Mouse (Mus musculus): ENCODE data around the gene Gnat3. TPM values are rescaled to one million over a fixed set of nuclear protein-coding genes. Genes with fewer than 3 reads are reported as not detected.
A peak's percentile ranks its signal among the peaks of the same experiment; 100 is the strongest.

The Gnat3 gene
- total RNA-seq, 2 experiments from 2014 or later: not detected

GRCm38 (mm10) chr5:18004824-18005611, 42.7 kb downstream of the Gnat3 start:
- DNase-seq (ENCODE audit: extremely low spot score in 1 of 2, low spot score in 1 of 2): no peak

- DNase-seq (ENCODE audit: extremely low spot score in 1 of 2, low spot score in 1 of 2): no peak
Measured at GRCm38 (mm10) chr5:18006157-18006556, 43.8 kb downstream of the Gnat3 start.

- DNase-seq (ENCODE audit: extremely low spot score in 1 of 2, low spot score in 1 of 2): no peak
Measured at GRCm38 (mm10) chr5:18007067-18007466, 44.7 kb downstream of the Gnat3 start.

GRCm38 (mm10) chr5:18010301-18010700, 48.0 kb downstream of the Gnat3 start:
- no peak for DNase-seq (ENCODE audit: extremely low spot score in 1 of 2, low spot score in 1 of 2)

GRCm38 (mm10) chr5:18013196-18013595, 50.8 kb downstream of the Gnat3 start:
- no peak for DNase-seq (ENCODE audit: extremely low spot score in 1 of 2, low spot score in 1 of 2)

DNA sequence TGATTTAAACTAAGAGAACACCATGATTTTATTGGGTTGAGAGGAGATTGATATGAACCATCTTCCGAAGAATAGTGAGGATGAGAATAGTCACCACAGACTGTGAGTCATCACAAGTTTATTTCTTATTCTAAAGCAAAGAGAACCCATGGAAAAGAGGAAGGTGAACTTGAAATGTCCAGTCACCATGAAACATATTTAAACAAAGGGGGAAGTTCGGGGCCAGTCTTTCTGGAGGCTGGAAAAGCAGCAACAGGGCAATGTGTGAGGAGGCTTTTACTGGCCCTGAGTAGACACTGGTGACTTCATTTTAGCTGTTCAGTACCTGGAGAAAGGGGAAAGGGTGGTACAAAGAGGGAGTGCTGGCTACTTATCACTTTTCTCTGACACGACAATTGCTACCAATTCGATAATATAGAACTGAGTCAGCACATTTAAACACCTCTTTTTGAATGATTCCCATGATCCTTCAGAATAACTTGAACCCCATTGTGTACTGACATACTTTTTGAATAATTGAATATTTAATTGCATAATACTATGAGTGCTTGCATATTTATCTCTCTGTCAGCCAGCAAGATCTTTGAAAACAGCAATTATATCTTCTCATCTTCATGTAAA, 52.0 kb downstream of the Gnat3 start:
- DNase-seq (ENCODE audit: extremely low spot score in 1 of 2, low spot score in 1 of 2): no peak

- peak in 1 of 2 experiments; percentile 35 for DNase-seq (ENCODE audit: extremely low spot score in 1 of 2, low spot score in 1 of 2)
Measured at GRCm38 (mm10) chr5:18023347-18023746, 61.0 kb downstream of the Gnat3 start.

DNA sequence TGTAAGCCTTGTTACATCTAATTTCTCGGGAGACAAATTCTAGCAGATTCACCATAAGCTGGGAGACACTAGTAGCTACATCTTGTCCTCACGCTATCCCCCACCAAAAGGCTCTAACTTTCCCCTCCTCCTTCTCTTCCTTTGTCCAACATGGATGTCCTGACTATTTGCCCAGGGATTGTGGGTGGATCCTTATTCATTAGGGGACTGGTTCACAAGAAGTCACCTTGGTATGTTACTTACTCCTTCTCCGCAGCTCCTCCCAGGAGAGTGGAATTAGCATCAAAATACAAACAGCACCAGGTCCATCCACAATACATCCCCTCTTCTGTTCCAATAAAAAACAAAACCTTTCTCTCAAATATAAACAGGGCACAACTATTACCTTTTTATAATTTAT, 65.2 kb downstream of the Gnat3 start:
- no peak for DNase-seq (ENCODE audit: extremely low spot score in 1 of 2, low spot score in 1 of 2)

DNA sequence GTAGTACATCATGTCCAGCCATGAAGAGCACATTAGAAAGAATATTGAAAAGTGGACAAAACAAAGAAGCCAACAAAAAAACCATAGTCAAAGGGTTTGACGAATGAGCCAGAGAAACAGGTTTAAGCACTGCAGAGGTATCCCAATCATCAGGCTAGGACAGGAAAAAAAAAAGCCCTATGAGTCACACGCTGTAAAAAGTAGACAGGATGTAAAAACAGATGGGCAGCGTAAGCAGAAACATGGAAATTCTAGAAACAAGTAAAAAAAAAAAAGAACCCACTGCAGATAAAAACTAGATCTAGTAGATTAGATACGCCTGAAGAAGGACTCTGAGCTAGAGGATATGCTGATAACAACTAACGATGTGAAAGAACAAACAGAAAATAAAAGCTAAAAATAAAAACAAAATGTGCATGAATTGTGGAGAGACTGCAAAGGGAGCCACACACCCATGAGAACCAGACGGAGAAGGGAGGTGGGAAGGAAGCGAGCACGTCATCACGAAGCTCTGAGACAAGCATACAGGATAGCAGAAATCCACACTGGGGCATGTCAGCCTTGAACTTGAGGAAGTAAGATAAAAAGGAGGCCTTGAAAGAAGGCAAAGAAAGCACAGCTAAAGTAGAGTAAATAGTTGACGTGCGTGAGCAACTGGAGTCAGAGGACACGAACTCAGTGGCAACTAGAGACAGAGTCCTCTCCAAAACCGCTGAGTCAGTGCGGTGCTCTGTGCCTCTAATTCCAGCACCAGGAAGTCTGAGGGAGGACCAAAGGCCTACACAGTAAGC, 73.7 kb downstream of the Gnat3 start:
- no peak for DNase-seq (ENCODE audit: extremely low spot score in 1 of 2, low spot score in 1 of 2)

- peak; percentile 23 to 79 for DNase-seq (ENCODE audit: extremely low spot score in 1 of 2, low spot score in 1 of 2)
Measured at GRCm38 (mm10) chr5:18043022-18043421, 80.7 kb downstream of the Gnat3 start.

DNA sequence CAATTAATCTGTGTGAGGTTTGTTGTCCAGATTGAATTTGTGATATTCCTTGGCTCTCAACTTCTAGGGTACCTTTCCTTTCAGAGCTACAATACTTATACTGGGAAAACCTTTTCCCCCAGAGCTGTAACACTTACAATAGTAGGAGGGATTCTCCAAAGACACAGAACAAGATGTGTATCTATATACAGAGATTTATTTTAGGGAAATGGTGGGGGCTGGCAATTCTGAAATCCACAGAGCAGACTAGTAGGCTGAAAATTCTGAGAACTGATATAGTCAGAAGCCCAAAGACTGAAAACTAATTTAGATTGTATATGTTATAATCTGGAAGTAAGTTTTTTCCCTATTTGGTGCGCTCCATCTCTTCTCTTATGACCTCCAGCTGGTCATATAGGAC, 86.5 kb downstream of the Gnat3 start:
- DNase-seq (ENCODE audit: extremely low spot score in 1 of 2, low spot score in 1 of 2): no peak

GRCm38 (mm10) chr5:18055323-18055722, 93.0 kb downstream of the Gnat3 start:
- no peak for DNase-seq (ENCODE audit: extremely low spot score in 1 of 2, low spot score in 1 of 2)

Other genes starting within 250 kb of the Gnat3 start
- gene Cd36, start 73.7 kb upstream of the Gnat3 start, total RNA-seq (2021): 1 to 10 TPM; 1.6 to 2.0 TPM

Data from layer of hippocampus, postnatal 25 days (tissue).